Mouse (Mus musculus) c-Kit-positive CD71-positive TER-119-positive erythroid progenitor cells, embryonic 14.5 days (primary cell): Measurements from ENCODE around the gene Gm21294.
"Not testable (repeated sequence)": the region's sequence is repeated elsewhere in the genome, so short reads cannot be mapped to it uniquely, and the experiment has no call there.

Experiments
- DNase-seq: peaks from one replicate; pipeline ENCODE4 v3.0.0-alpha.2; 2013; ENCODE audit warnings: low spot score

Gm21294 gene

DNA sequence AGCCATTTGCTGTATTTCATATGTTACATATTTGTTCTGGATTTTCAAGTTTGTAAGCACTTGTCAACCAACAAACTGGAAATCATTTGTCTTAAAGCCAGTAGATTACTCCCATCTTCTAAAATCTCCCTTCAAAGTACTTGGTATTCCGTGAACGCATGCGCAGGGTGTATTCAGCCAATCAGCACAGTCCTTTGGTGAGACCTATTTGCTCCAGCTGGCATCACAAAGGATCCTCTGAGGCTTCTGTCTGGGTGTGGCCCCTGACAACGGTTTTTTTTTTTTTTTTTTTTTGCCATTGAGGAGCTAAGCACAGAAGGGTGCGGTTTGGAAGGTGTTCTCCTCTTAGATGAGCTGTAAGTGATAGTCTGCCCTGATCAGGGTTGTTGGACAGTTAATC is at the start of gene Gm21294:
TSS of gene Gm21294 (plus strand) at position 301 of the 400 bp plus-strand sequence.
- not testable (repeated sequence) for DNase-seq

DNA sequence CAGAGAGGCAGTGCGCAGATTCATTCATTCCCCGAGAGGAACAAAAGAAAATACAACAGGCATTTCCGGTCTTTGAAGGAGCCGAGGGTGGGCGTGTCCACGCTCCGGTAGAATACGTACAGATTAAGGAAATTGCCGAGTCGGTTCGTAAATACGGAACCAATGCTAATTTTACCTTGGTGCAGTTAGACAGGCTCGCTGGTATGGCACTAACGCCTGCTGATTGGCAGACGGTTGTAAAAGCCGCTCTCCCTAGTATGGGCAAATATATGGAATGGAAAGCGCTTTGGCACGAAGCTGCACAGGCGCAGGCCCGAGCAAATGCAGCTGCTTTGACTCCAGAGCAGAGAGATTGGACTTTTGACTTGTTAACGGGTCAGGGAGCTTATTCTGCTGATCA is 73.6 kb downstream of the Gm21294 start:
- DNase-seq, result not testable (repeated sequence)
